ENCODE assay signal across 20 mouse cellular contexts in the genomic region with DNA sequence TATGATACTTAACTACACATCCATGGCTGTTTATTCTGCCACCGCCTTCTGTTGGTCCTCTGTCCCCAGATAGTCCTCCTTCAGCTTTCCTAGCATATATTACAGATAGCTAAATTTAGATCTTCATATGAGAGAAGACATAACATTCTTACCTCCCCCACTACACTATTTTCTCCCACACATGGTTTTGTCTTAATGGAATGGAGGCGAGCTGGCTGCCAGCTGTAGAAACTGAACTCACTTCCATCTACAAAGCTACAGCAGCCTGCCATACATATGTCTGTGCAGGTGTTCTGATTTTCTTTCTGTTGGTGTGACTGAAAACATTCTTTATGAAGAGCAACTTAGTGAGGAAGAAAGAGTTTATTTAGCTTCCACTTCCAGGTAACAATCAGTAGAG.
"Had no signal": no experiment of that assay in that cellular context is flagged by ENCODE, and none has a peak within 500 bp of the region (broad histone marks: within the 10 kb centered on the region; RNA-seq: fewer than 3 reads in every experiment).

No protein-coding gene starts in this region.

- H3K4me3 ChIP-seq: lung, embryonic 15.5 days; megakaryocyte, embryonic 14.5 days; midbrain, embryonic 13.5 days; midbrain, embryonic 15.5 days; neural tube, embryonic 12.5 days had no signal

- H3K9me3 ChIP-seq: lung, embryonic 15.5 days; megakaryocyte, embryonic 14.5 days; midbrain, embryonic 13.5 days; midbrain, embryonic 15.5 days; neural tube, embryonic 12.5 days had no signal

- H3K27ac ChIP-seq: lung, embryonic 15.5 days; macrophage; midbrain, embryonic 13.5 days; midbrain, embryonic 15.5 days; neural tube, embryonic 12.5 days had no signal

- H3K9ac ChIP-seq: liver, postnatal 0 days; lung, embryonic 15.5 days; midbrain, embryonic 13.5 days; midbrain, embryonic 15.5 days; neural tube, embryonic 12.5 days had no signal

- H3K27me3 ChIP-seq: lung, embryonic 15.5 days; megakaryocyte, embryonic 14.5 days; midbrain, embryonic 13.5 days; midbrain, embryonic 15.5 days; neural tube, embryonic 12.5 days had no signal

- H3K4me1 ChIP-seq: lung, embryonic 15.5 days; midbrain, embryonic 13.5 days; midbrain, embryonic 15.5 days; neural tube, embryonic 12.5 days had no signal

- H3K36me3 ChIP-seq: midbrain, embryonic 15.5 days had no signal

- ATAC-seq: liver, postnatal 0 days; lung, postnatal 0 days; midbrain, embryonic 13.5 days; midbrain, embryonic 15.5 days had no signal

- DNase-seq: liver, postnatal 0 days; lung, adult 2 months; lung, postnatal 14 days; lung, postnatal 36 days; retina, postnatal 1 day; right cerebral cortex, adult 18-20 months; right cerebral cortex, postnatal 25 days; right cerebral cortex, postnatal 4 days; spleen, adult 18-20 months; thymus, adult 2 months; thymus, postnatal 25 days; thymus, postnatal 4 days had no signal

- H3K4me2 ChIP-seq: lung, embryonic 15.5 days; midbrain, embryonic 11.5 days; midbrain, embryonic 13.5 days; midbrain, embryonic 15.5 days; neural tube, embryonic 12.5 days had no signal
